Mouse (Mus musculus): ENCODE data around the gene Egln2. TPM values are rescaled to one million over a fixed set of nuclear protein-coding genes. Genes with fewer than 3 reads are reported as not detected.
A peak's percentile ranks its signal among the peaks of the same experiment; 100 is the strongest.

Egln2 gene
- total RNA-seq, 4 experiments from 2014 or later = 97.6 to 103 (median 102) TPM

GRCm38 (mm10) chr7:27177942-27178323 lies 11.3 kb upstream of the Egln2 start:
- DNase-seq (ENCODE audit: low spot score in 2 of 2) = no peak

GRCm38 (mm10) chr7:27174896-27175295 lies 8.3 kb upstream of the Egln2 start:
- no peak for DNase-seq (ENCODE audit: low spot score in 2 of 2)

GRCm38 (mm10) chr7:27174496-27174895 lies 7.9 kb upstream of the Egln2 start:
- DNase-seq (ENCODE audit: low spot score in 2 of 2) = no peak

GRCm38 (mm10) chr7:27170981-27171380 lies 4.4 kb upstream of the Egln2 start:
- DNase-seq (ENCODE audit: low spot score in 2 of 2) = no peak

GRCm38 (mm10) chr7:27168371-27168770 lies 1.8 kb upstream of the Egln2 start:
- no peak for DNase-seq (ENCODE audit: low spot score in 2 of 2)

GRCm38 (mm10) chr7:27167475-27168094 lies 983 bp upstream of the Egln2 start:
- no peak for DNase-seq (ENCODE audit: low spot score in 2 of 2)

DNA sequence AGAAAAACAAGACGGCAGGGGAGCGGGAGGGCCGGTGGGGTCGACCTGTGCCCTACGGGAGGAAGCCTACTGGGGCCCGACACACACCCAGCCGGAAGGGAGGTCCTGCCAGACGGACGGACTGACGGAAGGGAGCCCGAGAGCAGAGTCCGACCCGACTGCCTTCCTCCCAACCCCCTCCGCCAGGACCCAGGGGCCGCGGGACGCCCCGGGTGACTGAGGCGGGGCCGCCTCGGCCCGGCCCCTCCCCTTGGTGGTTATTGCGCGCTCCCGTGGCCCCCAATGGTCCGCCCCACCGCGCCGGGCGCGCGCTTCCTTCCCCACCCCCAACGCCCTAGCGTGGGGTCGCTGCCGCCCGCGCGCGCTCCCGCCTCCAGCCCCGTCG lies 381 bp downstream of the Egln2 start:
- DNase-seq (ENCODE audit: low spot score in 2 of 2) = peak in 1 of 2 experiments; percentile 65

DNA sequence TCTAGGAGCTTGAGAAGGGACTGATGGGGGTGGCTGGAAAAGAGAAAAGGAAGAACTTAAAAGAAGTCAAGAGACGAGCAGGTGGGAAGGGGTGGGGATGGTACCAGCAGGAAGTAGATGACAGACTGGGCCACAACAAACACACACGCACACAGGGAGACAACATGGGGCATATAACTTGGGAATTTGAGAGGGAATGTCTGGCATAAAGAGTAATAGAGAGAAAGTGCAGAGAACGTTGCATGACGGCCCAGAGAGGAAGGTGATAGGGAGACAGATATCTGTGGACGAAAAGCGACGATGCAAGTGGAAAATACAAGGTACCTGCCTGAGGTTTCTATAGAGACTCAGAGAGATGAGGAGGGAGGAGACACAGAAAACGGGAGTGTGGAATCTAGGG lies 906 bp downstream of the Egln2 start:
- DNase-seq (ENCODE audit: low spot score in 2 of 2) = no peak

DNA sequence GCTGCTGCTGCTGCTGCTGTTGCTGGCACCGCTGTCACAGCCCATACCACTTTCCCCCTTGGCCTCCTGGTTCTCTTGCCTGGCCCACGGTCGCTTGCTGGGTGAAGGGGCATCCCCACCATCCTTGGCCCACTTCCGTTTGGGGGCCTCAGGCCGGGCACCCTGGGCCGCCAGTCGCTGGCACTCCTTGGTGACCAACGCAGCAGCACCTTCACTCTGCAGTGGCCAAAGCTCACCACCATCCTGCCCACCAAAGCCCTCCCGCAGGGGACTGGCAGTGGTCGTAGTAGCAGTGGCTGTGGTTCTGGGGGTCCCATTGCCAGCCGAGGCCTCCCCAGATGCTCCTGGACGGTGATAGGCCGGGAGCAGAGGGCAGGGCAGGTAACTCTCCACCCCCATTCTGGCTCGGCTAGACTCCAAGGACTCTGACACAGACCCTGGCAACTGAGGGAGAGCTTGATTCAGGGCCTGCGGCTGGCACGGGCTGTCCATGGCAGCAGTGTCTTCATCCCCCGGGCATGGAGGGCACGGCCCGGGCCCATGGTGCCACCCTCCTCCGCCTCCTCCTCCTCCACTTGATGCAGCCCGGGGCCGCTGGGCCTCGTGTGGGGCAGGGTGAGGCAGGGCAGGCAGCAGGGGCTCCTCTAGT lies 1.5 kb downstream of the Egln2 start:
- DNase-seq (ENCODE audit: low spot score in 2 of 2) = no peak

- DNase-seq (ENCODE audit: low spot score in 2 of 2) = no peak
These were observed 2.3 kb downstream of the Egln2 start for GRCm38 (mm10) chr7:27164112-27164947.

DNA sequence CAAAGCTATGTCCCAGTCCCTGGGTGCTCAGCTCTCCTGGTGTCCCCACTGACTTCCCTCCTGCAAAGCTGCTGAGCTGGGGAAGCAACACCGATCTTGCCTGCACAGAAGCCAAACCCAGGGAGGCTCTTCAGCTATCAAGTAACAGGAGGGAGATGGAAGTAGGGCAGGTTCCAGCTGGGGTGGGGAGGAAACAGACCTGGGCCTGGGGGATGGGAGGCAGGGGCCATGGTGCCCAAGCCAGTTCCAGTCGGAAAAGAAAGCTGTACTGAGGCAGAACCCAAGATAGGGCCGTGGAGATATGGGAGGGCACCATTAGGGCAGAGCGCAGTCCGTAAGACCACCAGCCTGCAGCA lies 3.2 kb downstream of the Egln2 start:
- DNase-seq (ENCODE audit: low spot score in 2 of 2) = no peak

DNA sequence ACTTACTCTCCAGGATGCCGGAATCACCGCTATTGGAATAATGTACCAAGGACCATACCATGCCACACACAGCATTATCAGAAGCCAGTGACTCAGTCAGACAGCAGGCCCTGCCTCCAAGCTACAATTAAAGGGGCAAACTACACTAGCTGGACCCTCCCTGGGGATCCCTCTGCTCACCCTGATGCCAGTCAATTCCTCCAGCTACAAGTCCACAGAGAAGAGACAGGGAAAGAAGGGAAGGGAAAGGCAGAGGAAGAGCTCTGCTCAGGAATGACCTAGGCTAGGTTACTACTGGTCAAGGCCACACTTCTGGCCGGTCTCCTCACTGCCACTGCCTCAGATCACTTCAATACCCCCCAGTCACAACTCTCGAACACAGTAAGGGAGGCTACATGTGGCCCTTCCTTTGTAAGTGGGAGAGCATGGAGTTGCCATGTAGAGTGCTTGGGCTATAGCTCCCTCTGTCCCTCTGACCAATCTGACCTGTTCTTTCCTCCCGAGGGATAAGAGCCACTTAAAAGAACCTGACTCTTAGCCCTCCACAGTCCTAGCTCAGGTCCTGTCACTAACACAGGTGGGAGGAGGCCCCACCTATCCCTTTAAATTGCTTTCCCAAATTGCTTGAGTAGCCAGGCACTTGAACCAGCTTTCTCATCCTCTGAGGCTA lies 3.7 kb downstream of the Egln2 start:
- no peak for DNase-seq (ENCODE audit: low spot score in 2 of 2)

GRCm38 (mm10) chr7:27161744-27162143 lies 4.9 kb downstream of the Egln2 start:
- no peak for DNase-seq (ENCODE audit: low spot score in 2 of 2)

GRCm38 (mm10) chr7:27160921-27161320 lies 5.7 kb downstream of the Egln2 start:
- no peak for DNase-seq (ENCODE audit: low spot score in 2 of 2)

- peak; percentile 87 to 90 for DNase-seq (ENCODE audit: low spot score in 2 of 2)
These were observed 6.7 kb downstream of the Egln2 start for GRCm38 (mm10) chr7:27159882-27160281.

GRCm38 (mm10) chr7:27159256-27159655 lies 7.3 kb downstream of the Egln2 start:
- no peak for DNase-seq (ENCODE audit: low spot score in 2 of 2)

DNA sequence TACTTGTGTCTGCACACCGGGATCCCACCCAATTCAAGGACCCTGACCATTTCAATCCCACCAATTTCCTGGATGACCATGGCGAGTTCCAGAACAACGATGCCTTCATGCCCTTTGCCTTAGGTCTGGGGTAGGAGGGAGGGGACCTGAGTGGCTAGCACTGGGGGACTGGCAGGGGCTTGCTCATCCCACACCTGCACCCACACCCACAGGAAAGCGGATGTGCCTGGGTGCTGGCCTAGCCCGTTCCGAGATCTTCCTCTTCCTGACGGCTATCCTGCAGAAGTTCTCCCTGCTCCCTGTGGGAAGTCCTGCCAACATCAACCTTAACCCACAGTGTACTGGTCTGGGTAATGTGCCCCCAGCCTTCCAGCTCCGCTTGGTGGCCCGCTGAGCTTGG lies 8.4 kb downstream of the Egln2 start:
- no peak for DNase-seq (ENCODE audit: low spot score in 2 of 2)

- no peak for DNase-seq (ENCODE audit: low spot score in 2 of 2)
These were observed 10.6 kb downstream of the Egln2 start for GRCm38 (mm10) chr7:27156005-27156404.

GRCm38 (mm10) chr7:27153205-27153764 lies 13.3 kb downstream of the Egln2 start, which contains the start of gene Cyp2t4:
TSS of gene Cyp2t4 (plus strand) at chr7:27153714.
- DNase-seq (ENCODE audit: low spot score in 2 of 2) = no peak

GRCm38 (mm10) chr7:27136410-27136996 lies 30.1 kb downstream of the Egln2 start:
- no peak for DNase-seq (ENCODE audit: low spot score in 2 of 2)

DNA sequence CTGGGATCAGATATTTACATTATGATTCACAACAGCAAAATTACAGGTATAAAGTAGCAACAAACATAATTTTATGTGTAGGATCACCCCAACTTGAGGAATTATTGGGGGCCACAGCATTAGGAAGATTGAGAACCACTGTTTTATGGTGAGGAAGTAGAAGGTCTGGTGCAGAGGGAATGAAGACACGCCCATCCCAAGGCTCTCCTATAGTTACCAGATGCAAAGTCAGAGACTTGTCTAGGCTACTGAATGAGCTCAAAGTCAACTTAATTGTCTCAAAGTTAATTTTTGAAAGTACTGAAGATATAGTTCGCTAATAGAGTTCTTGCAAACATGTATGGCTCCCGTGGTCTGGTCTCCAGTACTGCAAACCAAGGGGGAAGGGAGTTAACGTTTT lies 32.8 kb downstream of the Egln2 start:
- no peak for DNase-seq (ENCODE audit: low spot score in 2 of 2)
